Mouse (Mus musculus): ENCODE data around the gene Golim4. TPM values are rescaled to one million over a fixed set of nuclear protein-coding genes. Genes with fewer than 3 reads are reported as not detected.
A peak's percentile ranks its signal among the peaks of the same experiment; 100 is the strongest.

Golim4 gene
- polyA plus RNA-seq, 1 experiment from 2014 or later, result 40.0 TPM

- Histone ChIP-seq H3K9ac (ENCODE audit: low read length) (peak overlapping the region; percentile 82), H3K4me2 (replicated peaks; ENCODE audit: low read depth) (peak overlapping the region; percentile 73), H3K27me3 (ENCODE audit: control insufficient read depth, insufficient read depth, low read length) (no peaks in the 10 kb centered on the region), H3K27ac (replicated peaks) (peak overlapping the region; percentile 94), H3K36me3 (ENCODE audit: control insufficient read depth, insufficient read depth, low read length) (no peaks in the 10 kb centered on the region), H3K4me3 (ENCODE audit: low read depth, low read length) (peak overlapping the region; percentile 84), H3K4me1 (replicated peaks; ENCODE audit: control insufficient read depth, insufficient read depth) (no peaks in the 10 kb centered on the region; the same call in 1 of the 2 replicates), H3K9me3 (ENCODE audit: control insufficient read depth, low read length) (no peaks in the 10 kb centered on the region)
- ATAC-seq (ENCODE audit: low FRiP score, low TSS enrichment) (peak; percentile 0; the same call in 1 of the 2 replicates), DNase-seq (ENCODE audit: low spot score) (peak; percentile 23)
- TF ChIP-seq CTCF (IDR thresholded peaks at IDR 0.05; ENCODE audit: low read depth), result no peak
- no peak for TF ChIP-seq EP300 (optimal IDR thresholded peaks at IDR 0.05)
- under 1% methylated on average over 47 of the region's 47 CpGs for WGBS
These were observed 873 bp downstream of the Golim4 start for GRCm38 (mm10) chr3:75955661-75956491.

GRCm38 (mm10) chr3:75954185-75954584, 2.6 kb downstream of the Golim4 start:
- ATAC-seq (ENCODE audit: low FRiP score, low TSS enrichment), result no peak
- Histone ChIP-seq H3K9me3 (ENCODE audit: control insufficient read depth, low read length) (no peaks in the 10 kb centered on the region), H3K36me3 (ENCODE audit: control insufficient read depth, insufficient read depth, low read length) (no peaks in the 10 kb centered on the region), H3K4me1 (replicated peaks; ENCODE audit: control insufficient read depth, insufficient read depth) (no peaks in the 10 kb centered on the region; the same call in 1 of the 2 replicates), H3K9ac (ENCODE audit: low read length) (peak overlapping the region; percentile 82; the same call in 1 of the 2 replicates), H3K27ac (replicated peaks) (0 out of 2 replicates have a peak overlapping the region, but pooled peaks have one; percentile 24), H3K27me3 (ENCODE audit: control insufficient read depth, insufficient read depth, low read length) (no peaks in the 10 kb centered on the region), H3K4me3 (ENCODE audit: low read depth, low read length) (peak overlapping the region; percentile 84), H3K4me2 (replicated peaks; ENCODE audit: low read depth) (peak overlapping the region; percentile 73)
- DNase-seq (ENCODE audit: low spot score), result no peak
- TF ChIP-seq EP300 (optimal IDR thresholded peaks at IDR 0.05), result no peak
- no peak for TF ChIP-seq CTCF (IDR thresholded peaks at IDR 0.05; ENCODE audit: low read depth)
- WGBS, result 33% methylated on average over 3 of the region's 3 CpGs

GRCm38 (mm10) chr3:75952328-75953060, 4.3 kb downstream of the Golim4 start:
- DNase-seq (ENCODE audit: low spot score) (peak; percentile 67), ATAC-seq (ENCODE audit: low FRiP score, low TSS enrichment) (peak; percentile 88)
- TF ChIP-seq CTCF (IDR thresholded peaks at IDR 0.05; ENCODE audit: low read depth) (no peak), EP300 (optimal IDR thresholded peaks at IDR 0.05) (no peak)
- no peaks in the 10 kb centered on the region for H3K27me3 ChIP-seq (ENCODE audit: control insufficient read depth, insufficient read depth, low read length)
- WGBS, result 32% methylated on average over 5 of the region's 5 CpGs
- H3K4me2 ChIP-seq (replicated peaks; ENCODE audit: low read depth), result 0 out of 2 replicates have a peak overlapping the region, but pooled peaks have one; percentile 6
- no peak overlapping the region for H3K4me3 ChIP-seq (ENCODE audit: low read depth, low read length)
- H3K27ac ChIP-seq (replicated peaks), result peak overlapping the region; percentile 53; the same call in 1 of the 2 replicates
- H3K4me1 ChIP-seq (replicated peaks; ENCODE audit: control insufficient read depth, insufficient read depth), result peaks cover 2% of the 10 kb centered on the region; the same call in 1 of the 2 replicates
- H3K9ac ChIP-seq (ENCODE audit: low read length), result no peak overlapping the region
- no peaks in the 10 kb centered on the region for H3K9me3 ChIP-seq (ENCODE audit: control insufficient read depth, low read length)
- H3K36me3 ChIP-seq (ENCODE audit: control insufficient read depth, insufficient read depth, low read length), result no peaks in the 10 kb centered on the region

- DNase-seq (ENCODE audit: low spot score) (no peak), ATAC-seq (ENCODE audit: low FRiP score, low TSS enrichment) (no peak)
- Histone ChIP-seq H3K27ac (replicated peaks) (no peak overlapping the region), H3K4me1 (replicated peaks; ENCODE audit: control insufficient read depth, insufficient read depth) (peaks cover 2% of the 10 kb centered on the region; the same call in 1 of the 2 replicates), H3K9ac (ENCODE audit: low read length) (no peak overlapping the region), H3K4me2 (replicated peaks; ENCODE audit: low read depth) (no peak overlapping the region), H3K27me3 (ENCODE audit: control insufficient read depth, insufficient read depth, low read length) (no peaks in the 10 kb centered on the region), H3K36me3 (ENCODE audit: control insufficient read depth, insufficient read depth, low read length) (no peaks in the 10 kb centered on the region), H3K9me3 (ENCODE audit: control insufficient read depth, low read length) (no peaks in the 10 kb centered on the region), H3K4me3 (ENCODE audit: low read depth, low read length) (no peak overlapping the region)
- 77% methylated on average over 6 of the region's 6 CpGs for WGBS
- TF ChIP-seq EP300 (optimal IDR thresholded peaks at IDR 0.05) (no peak), CTCF (IDR thresholded peaks at IDR 0.05; ENCODE audit: low read depth) (no peak)
These were observed 5.9 kb downstream of the Golim4 start for GRCm38 (mm10) chr3:75950897-75951296.

- no peaks in the 10 kb centered on the region for H3K9me3 ChIP-seq (ENCODE audit: control insufficient read depth, low read length)
- no peak for TF ChIP-seq CTCF (IDR thresholded peaks at IDR 0.05; ENCODE audit: low read depth)
- no peak for TF ChIP-seq EP300 (optimal IDR thresholded peaks at IDR 0.05)
- DNase-seq (ENCODE audit: low spot score), result no peak
- WGBS, result 61% methylated on average over 5 of the region's 5 CpGs
- 0 out of 2 replicates have a peak, but pooled peaks cover 2% of the 10 kb centered on the region for H3K4me1 ChIP-seq (replicated peaks; ENCODE audit: control insufficient read depth, insufficient read depth)
- H3K9ac ChIP-seq (ENCODE audit: low read length), result no peak overlapping the region
- no peaks in the 10 kb centered on the region for H3K27me3 ChIP-seq (ENCODE audit: control insufficient read depth, insufficient read depth, low read length)
- H3K36me3 ChIP-seq (ENCODE audit: control insufficient read depth, insufficient read depth, low read length), result no peaks in the 10 kb centered on the region
- H3K4me3 ChIP-seq (ENCODE audit: low read depth, low read length), result no peak overlapping the region
- ATAC-seq (ENCODE audit: low FRiP score, low TSS enrichment), result no peak
- H3K4me2 ChIP-seq (replicated peaks; ENCODE audit: low read depth), result no peak overlapping the region
- no peak overlapping the region for H3K27ac ChIP-seq (replicated peaks)
These were observed 7.4 kb downstream of the Golim4 start for GRCm38 (mm10) chr3:75949358-75949757.

Data from stomach, postnatal 0 days (tissue).